Mouse (Mus musculus): ENCODE data around the gene Gas6. TPM values are rescaled to one million over a fixed set of nuclear protein-coding genes. Genes with fewer than 3 reads are reported as not detected.

The Gas6 gene
- polyA plus RNA-seq, 1 experiment from 2014 or later = 43.5 TPM

DNA sequence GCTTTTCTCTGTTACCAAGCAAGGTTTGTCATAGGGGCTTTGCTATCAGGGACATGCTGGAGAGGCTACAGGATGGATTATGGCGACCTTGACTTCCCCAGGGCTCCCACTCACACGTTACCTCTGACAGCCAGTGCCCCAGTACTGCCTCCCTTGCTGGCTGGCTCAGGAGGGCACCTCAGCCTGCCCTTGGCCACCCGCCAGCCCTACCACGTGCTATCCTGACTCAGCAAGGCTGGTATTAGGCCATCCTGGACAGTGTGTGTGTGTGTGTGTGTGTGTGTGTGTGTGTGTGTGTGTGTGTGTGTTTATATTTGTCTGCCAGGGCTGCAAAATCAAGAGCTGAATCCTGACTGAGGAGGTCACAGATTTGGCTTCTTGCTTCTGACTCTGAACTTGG lies 12.6 kb upstream of the Gas6 start:
- H3K9me3 ChIP-seq (ENCODE audit: low read depth, low read length) = no peaks in the 10 kb centered on the region
- 35% methylated on average over 4 of the region's 4 CpGs for whole genome bisulfite sequencing
- H3K4me2 ChIP-seq = no peak overlapping the region
- peak; percentile 57 for ATAC-seq (ENCODE audit: insufficient read depth)
- no peak overlapping the region for H3K9ac ChIP-seq
- DNase-seq = peak; percentile 55
- no peak overlapping the region for H3K4me3 ChIP-seq (ENCODE audit: low read depth, low read length)
- no peak for TF ChIP-seq CTCF (IDR thresholded peaks at IDR 0.05; ENCODE audit: low read depth)
- no peaks in the 10 kb centered on the region for H3K36me3 ChIP-seq (ENCODE audit: insufficient read depth)
- H3K27ac ChIP-seq (ENCODE audit: low read depth) = no peak overlapping the region
- peaks cover 3% of the 10 kb centered on the region; the same call in 1 of the 2 replicates for H3K4me1 ChIP-seq (ENCODE audit: insufficient read depth)
- no peaks in the 10 kb centered on the region for H3K27me3 ChIP-seq (ENCODE audit: insufficient read depth, low read length)

DNA sequence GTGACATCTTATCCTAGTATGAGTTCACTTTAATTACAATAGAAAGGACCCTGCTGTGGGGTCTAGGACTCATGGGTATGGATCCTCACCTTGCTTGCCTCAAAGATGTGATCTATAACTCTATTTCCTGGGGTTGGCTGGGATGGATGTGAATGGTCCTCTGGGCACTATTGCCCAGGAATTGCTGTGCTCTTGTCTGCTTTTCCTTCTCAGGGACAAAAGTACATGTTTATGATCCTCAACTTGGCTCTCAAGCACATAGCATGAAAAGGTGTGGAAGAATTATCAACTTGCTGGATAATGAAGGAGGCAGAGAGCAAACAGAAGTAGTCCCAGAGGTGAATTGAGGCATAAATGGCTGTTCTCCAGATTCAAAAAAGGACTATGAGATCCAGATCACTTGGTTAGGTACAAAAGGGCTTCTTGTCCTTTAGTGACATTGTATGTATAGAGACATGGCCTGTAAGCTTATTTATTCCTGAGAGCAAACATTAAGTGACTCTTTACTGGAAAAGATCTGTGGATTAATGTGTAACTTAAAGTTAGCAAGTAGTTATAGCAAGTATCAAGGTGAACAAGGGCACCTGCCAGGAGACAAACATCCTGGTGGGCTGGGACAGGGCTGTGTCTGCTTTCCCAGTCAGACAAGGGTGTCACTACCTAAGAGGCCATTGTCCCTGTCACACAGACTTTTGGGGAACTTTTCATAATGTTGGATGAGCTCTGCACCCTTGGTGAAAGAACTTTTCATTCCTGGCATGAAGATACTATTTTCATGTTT lies 10.8 kb upstream of the Gas6 start:
- peaks cover 3% of the 10 kb centered on the region; the same call in 1 of the 2 replicates for H3K4me1 ChIP-seq (ENCODE audit: insufficient read depth)
- H3K9ac ChIP-seq = no peak overlapping the region
- H3K27ac ChIP-seq (ENCODE audit: low read depth) = no peak overlapping the region
- H3K27me3 ChIP-seq (ENCODE audit: insufficient read depth, low read length) = no peaks in the 10 kb centered on the region
- H3K9me3 ChIP-seq (ENCODE audit: low read depth, low read length) = no peaks in the 10 kb centered on the region
- no peak overlapping the region for H3K4me3 ChIP-seq (ENCODE audit: low read depth, low read length)
- TF ChIP-seq CTCF (IDR thresholded peaks at IDR 0.05; ENCODE audit: low read depth) = no peak
- no peaks in the 10 kb centered on the region for H3K36me3 ChIP-seq (ENCODE audit: insufficient read depth)
- ATAC-seq (ENCODE audit: insufficient read depth) = no peak
- DNase-seq = no peak
- H3K4me2 ChIP-seq = no peak overlapping the region

DNA sequence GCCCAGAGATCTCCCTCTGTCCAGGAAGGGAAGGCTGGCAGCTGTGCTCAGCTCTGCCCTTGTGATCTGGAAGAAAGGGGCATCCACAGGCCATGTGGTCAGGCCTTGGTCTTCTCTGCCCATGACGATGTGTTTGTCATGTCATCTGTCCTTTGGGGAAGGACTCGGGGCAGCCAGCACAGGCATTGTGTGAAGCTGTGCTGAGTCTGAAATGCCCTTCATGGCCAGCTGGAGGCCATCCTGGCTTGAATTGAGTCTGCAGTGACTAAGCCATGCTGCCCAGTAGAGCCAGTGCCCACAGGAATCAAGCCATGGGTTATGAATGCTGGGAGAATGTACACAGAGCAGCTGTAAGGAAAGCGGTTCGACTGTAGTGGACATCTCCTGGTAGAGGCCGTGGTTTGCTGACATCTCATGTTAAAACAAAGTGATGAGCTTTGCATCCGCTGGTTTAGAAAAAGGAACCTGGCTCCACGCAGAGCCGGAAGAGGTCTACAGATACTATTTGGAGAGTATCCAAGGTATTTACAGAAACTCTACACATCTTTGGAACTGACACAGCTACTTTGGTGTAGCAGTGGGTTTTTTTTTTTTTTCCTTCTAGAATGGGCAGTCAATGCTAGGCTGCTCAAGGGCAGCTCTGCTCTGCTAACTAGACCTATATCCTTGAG lies 9.8 kb upstream of the Gas6 start:
- no peak for DNase-seq
- no peak overlapping the region for H3K9ac ChIP-seq
- no peak overlapping the region for H3K27ac ChIP-seq (ENCODE audit: low read depth)
- H3K4me2 ChIP-seq = no peak overlapping the region
- TF ChIP-seq CTCF (IDR thresholded peaks at IDR 0.05; ENCODE audit: low read depth) = no peak; the same call in 1 of the 2 replicates
- no peaks in the 10 kb centered on the region for H3K9me3 ChIP-seq (ENCODE audit: low read depth, low read length)
- H3K4me1 ChIP-seq (ENCODE audit: insufficient read depth) = peaks cover 3% of the 10 kb centered on the region; the same call in 1 of the 2 replicates
- no peaks in the 10 kb centered on the region for H3K36me3 ChIP-seq (ENCODE audit: insufficient read depth)
- H3K4me3 ChIP-seq (ENCODE audit: low read depth, low read length) = no peak overlapping the region
- no peaks in the 10 kb centered on the region for H3K27me3 ChIP-seq (ENCODE audit: insufficient read depth, low read length)
- WGBS = 66% methylated on average over 8 of the region's 8 CpGs
- no peak for ATAC-seq (ENCODE audit: insufficient read depth)

DNA sequence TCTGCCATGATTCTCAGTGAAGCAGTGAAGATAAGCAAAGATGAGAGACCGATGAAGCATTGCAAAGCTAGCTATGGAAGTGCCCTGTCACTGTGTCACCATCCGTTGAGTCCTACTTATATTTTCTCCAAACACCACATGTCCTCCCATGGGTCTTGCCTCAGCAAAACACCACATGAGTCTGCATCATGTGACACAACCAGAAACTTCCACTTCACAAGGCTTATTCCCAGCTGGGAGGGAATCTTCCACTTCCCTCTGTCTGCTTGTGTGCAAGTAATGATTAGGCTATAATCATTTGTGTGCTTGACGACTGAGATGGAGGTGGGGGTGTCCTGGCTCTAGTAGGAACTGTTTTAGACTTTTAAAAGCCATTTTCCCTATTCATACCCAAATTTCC lies 6.9 kb upstream of the Gas6 start:
- H3K27me3 ChIP-seq (ENCODE audit: insufficient read depth, low read length) = no peaks in the 10 kb centered on the region
- no peak overlapping the region for H3K27ac ChIP-seq (ENCODE audit: low read depth)
- no peak overlapping the region for H3K9ac ChIP-seq
- ATAC-seq (ENCODE audit: insufficient read depth) (no peak), DNase-seq (no peak)
- 80% methylated on average over 3 of the region's 3 CpGs for WGBS
- no peaks in the 10 kb centered on the region for H3K9me3 ChIP-seq (ENCODE audit: low read depth, low read length)
- H3K36me3 ChIP-seq (ENCODE audit: insufficient read depth) = no peaks in the 10 kb centered on the region
- no peak overlapping the region for H3K4me3 ChIP-seq (ENCODE audit: low read depth, low read length)
- no peak for TF ChIP-seq CTCF (IDR thresholded peaks at IDR 0.05; ENCODE audit: low read depth)
- no peaks in the 10 kb centered on the region for H3K4me1 ChIP-seq (ENCODE audit: insufficient read depth)
- no peak overlapping the region for H3K4me2 ChIP-seq

DNA sequence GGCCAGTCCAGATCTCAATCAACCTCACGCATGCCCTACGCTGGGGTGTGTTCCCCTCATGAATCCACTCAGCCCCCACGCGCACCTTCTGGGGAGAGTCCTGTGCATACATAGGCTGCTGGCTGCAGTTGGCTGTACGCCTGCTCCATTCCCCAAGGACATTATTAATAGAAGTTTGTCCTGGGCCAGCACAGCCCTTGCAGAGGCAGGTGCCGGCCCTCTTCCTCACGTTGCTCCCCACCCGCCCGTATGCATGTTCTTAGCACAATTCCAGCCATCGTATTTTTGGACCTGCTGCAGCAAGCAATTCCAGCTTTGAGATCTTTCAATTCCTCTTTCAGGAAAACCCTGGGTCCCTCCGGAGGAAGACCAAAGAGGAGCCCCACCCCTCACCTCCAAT lies 1.3 kb downstream of the Gas6 start:
- H3K4me2 ChIP-seq = peak overlapping the region; percentile 89; the same call in 1 of the 2 replicates
- ATAC-seq (ENCODE audit: insufficient read depth) = no peak; the same call in 1 of the 2 replicates
- 49% methylated on average over 11 of the region's 11 CpGs for WGBS
- TF ChIP-seq CTCF (IDR thresholded peaks at IDR 0.05; ENCODE audit: low read depth) = no peak
- H3K9ac ChIP-seq = no peak overlapping the region
- peaks cover 17% of the 10 kb centered on the region for H3K27me3 ChIP-seq (ENCODE audit: insufficient read depth, low read length)
- DNase-seq = no peak
- no peaks in the 10 kb centered on the region for H3K9me3 ChIP-seq (ENCODE audit: low read depth, low read length)
- H3K4me3 ChIP-seq (ENCODE audit: low read depth, low read length) = no peak overlapping the region
- no peak overlapping the region for H3K27ac ChIP-seq (ENCODE audit: low read depth)
- H3K36me3 ChIP-seq (ENCODE audit: insufficient read depth) = no peaks in the 10 kb centered on the region
- peaks cover 8% of the 10 kb centered on the region; the same call in 1 of the 2 replicates for H3K4me1 ChIP-seq (ENCODE audit: insufficient read depth)

DNA sequence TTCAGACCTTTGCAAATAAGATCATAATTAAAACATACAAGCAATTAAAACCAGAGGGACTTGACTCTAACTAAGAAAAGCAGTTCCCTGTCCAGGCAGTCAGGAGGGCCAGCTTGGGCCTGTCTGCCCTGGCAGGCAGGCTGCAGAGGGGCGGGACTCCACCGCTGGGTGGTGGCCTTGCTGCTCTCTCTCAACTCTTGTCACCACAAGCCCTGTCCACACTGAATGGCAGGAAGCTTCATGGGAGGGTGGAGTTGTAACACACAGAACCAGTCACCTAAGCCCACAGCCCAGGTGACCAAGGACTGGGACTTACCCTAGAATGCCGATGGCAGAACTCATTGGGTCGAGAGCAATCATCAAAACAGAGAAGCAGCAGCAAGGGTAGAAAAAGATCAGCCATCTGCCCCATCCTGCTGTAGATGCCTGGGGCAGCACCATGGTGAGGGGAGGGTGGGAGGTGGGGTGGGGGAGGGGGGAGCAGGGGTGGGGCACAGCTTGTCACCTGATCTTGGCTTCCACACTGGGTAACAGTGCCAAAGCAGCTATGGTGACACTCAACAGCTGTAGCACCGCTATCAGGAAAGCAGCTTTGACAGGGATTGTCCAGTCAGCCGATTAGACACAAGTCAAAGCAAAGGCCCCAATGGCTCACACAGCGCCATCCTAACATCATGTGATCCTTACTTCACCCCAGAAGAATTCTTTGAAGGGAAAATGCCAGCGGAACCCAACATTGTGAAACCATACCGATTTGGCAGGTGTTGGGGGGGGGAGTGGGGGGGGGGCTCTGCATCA lies 1.9 kb downstream of the Gas6 start:
- 45% methylated on average over 9 of the region's 9 CpGs for WGBS
- Histone ChIP-seq H3K27me3 (ENCODE audit: insufficient read depth, low read length) (peaks cover 17% of the 10 kb centered on the region), H3K4me2 (peak overlapping the region; percentile 89; the same call in 1 of the 2 replicates), H3K4me1 (ENCODE audit: insufficient read depth) (peaks cover 8% of the 10 kb centered on the region; the same call in 1 of the 2 replicates), H3K27ac (ENCODE audit: low read depth) (no peak overlapping the region), H3K4me3 (ENCODE audit: low read depth, low read length) (no peak overlapping the region), H3K9ac (no peak overlapping the region), H3K9me3 (ENCODE audit: low read depth, low read length) (no peaks in the 10 kb centered on the region), H3K36me3 (ENCODE audit: insufficient read depth) (no peaks in the 10 kb centered on the region)
- peak; percentile 16; the same call in 1 of the 2 replicates for TF ChIP-seq CTCF (IDR thresholded peaks at IDR 0.05; ENCODE audit: low read depth)
- DNase-seq (peak; percentile 51), ATAC-seq (ENCODE audit: insufficient read depth) (peak; percentile 30; the same call in 1 of the 2 replicates)

Data from lung, embryonic 14.5 days (tissue).